Mouse (Mus musculus): Measurements from ENCODE around the gene Adamts2. TPM values are rescaled to one million over a fixed set of nuclear protein-coding genes. Genes with fewer than 3 reads are reported as not detected.

Gene Adamts2
- total and polyA plus RNA-seq, 2 experiments from 2014 or later: 8.7 to 19.4 TPM

- H3K4me3 ChIP-seq (ENCODE audit: low read depth, low read length): no peak overlapping the region
- H3K27me3 ChIP-seq (ENCODE audit: control insufficient read depth, insufficient read depth, low read length): no peaks in the 10 kb centered on the region
- no peak overlapping the region for H3K4me2 ChIP-seq (ENCODE audit: low read depth, low read length)
- no peak for ATAC-seq (ENCODE audit: insufficient read depth, low read depth)
- H3K27ac ChIP-seq (ENCODE audit: low read depth): no peak overlapping the region
- no peak for DNase-seq (ENCODE audit: low spot score)
- H3K4me1 ChIP-seq (ENCODE audit: control insufficient read depth, insufficient read depth): no peaks in the 10 kb centered on the region
- no peak overlapping the region for H3K9ac ChIP-seq (replicated peaks; ENCODE audit: low read depth, low read length)
- 55% methylated on average over 7 of the region's 7 CpGs for WGBS
- no peaks in the 10 kb centered on the region for H3K9me3 ChIP-seq (replicated peaks; ENCODE audit: control insufficient read depth, low read length)
- no peaks in the 10 kb centered on the region for H3K36me3 ChIP-seq (replicated peaks; ENCODE audit: control insufficient read depth, insufficient read depth, low read length)
- no peak for TF ChIP-seq EP300 (IDR thresholded peaks at IDR 0.05; ENCODE audit: low read depth)
- no peak for TF ChIP-seq CTCF (IDR thresholded peaks at IDR 0.05; ENCODE audit: low read depth)
Measured at GRCm38 (mm10) chr11:50703397-50703796, 101.5 kb downstream of the Adamts2 start.

- ATAC-seq (ENCODE audit: insufficient read depth, low read depth): no peak
- H3K4me3 ChIP-seq (ENCODE audit: low read depth, low read length): no peak overlapping the region
- H3K4me2 ChIP-seq (ENCODE audit: low read depth, low read length): no peak overlapping the region
- H3K9ac ChIP-seq (replicated peaks; ENCODE audit: low read depth, low read length): no peak overlapping the region
- H3K9me3 ChIP-seq (replicated peaks; ENCODE audit: control insufficient read depth, low read length): no peaks in the 10 kb centered on the region
- no peak for DNase-seq (ENCODE audit: low spot score)
- TF ChIP-seq EP300 (IDR thresholded peaks at IDR 0.05; ENCODE audit: low read depth) (no peak), CTCF (IDR thresholded peaks at IDR 0.05; ENCODE audit: low read depth) (no peak)
- H3K27ac ChIP-seq (ENCODE audit: low read depth): no peak overlapping the region
- peaks cover 6% of the 10 kb centered on the region; the same call in 1 of the 2 replicates for H3K27me3 ChIP-seq (ENCODE audit: control insufficient read depth, insufficient read depth, low read length)
- WGBS: 77% methylated on average over 2 of the region's 2 CpGs
- H3K36me3 ChIP-seq (replicated peaks; ENCODE audit: control insufficient read depth, insufficient read depth, low read length): no peaks in the 10 kb centered on the region
- no peaks in the 10 kb centered on the region for H3K4me1 ChIP-seq (ENCODE audit: control insufficient read depth, insufficient read depth)
Measured at GRCm38 (mm10) chr11:50704511-50704910, 102.6 kb downstream of the Adamts2 start.

- H3K27ac ChIP-seq (ENCODE audit: low read depth): no peak overlapping the region
- no peak overlapping the region for H3K4me3 ChIP-seq (ENCODE audit: low read depth, low read length)
- no peak for TF ChIP-seq EP300 (IDR thresholded peaks at IDR 0.05; ENCODE audit: low read depth)
- TF ChIP-seq CTCF (IDR thresholded peaks at IDR 0.05; ENCODE audit: low read depth): no peak
- H3K36me3 ChIP-seq (replicated peaks; ENCODE audit: control insufficient read depth, insufficient read depth, low read length): no peaks in the 10 kb centered on the region
- H3K9me3 ChIP-seq (replicated peaks; ENCODE audit: control insufficient read depth, low read length): no peaks in the 10 kb centered on the region
- DNase-seq (ENCODE audit: low spot score): no peak
- H3K4me1 ChIP-seq (ENCODE audit: control insufficient read depth, insufficient read depth): no peaks in the 10 kb centered on the region
- 76% methylated on average over 1 of the region's 1 CpGs for WGBS
- no peak overlapping the region for H3K4me2 ChIP-seq (ENCODE audit: low read depth, low read length)
- H3K27me3 ChIP-seq (ENCODE audit: control insufficient read depth, insufficient read depth, low read length): peaks cover 7% of the 10 kb centered on the region; the same call in 1 of the 2 replicates
- H3K9ac ChIP-seq (replicated peaks; ENCODE audit: low read depth, low read length): no peak overlapping the region
- ATAC-seq (ENCODE audit: insufficient read depth, low read depth): 0 out of 2 replicates have a peak, but pooled peaks have one; percentile 41
Measured at GRCm38 (mm10) chr11:50707259-50707658, 105.4 kb downstream of the Adamts2 start.

- no peak overlapping the region for H3K4me2 ChIP-seq (ENCODE audit: low read depth, low read length)
- no peak overlapping the region for H3K4me3 ChIP-seq (ENCODE audit: low read depth, low read length)
- no peaks in the 10 kb centered on the region for H3K36me3 ChIP-seq (replicated peaks; ENCODE audit: control insufficient read depth, insufficient read depth, low read length)
- DNase-seq (ENCODE audit: low spot score): no peak
- H3K27ac ChIP-seq (ENCODE audit: low read depth): no peak overlapping the region
- H3K27me3 ChIP-seq (ENCODE audit: control insufficient read depth, insufficient read depth, low read length): peaks cover 15% of the 10 kb centered on the region
- no peak for TF ChIP-seq EP300 (IDR thresholded peaks at IDR 0.05; ENCODE audit: low read depth)
- TF ChIP-seq CTCF (IDR thresholded peaks at IDR 0.05; ENCODE audit: low read depth): no peak
- H3K4me1 ChIP-seq (ENCODE audit: control insufficient read depth, insufficient read depth): no peaks in the 10 kb centered on the region
- H3K9ac ChIP-seq (replicated peaks; ENCODE audit: low read depth, low read length): no peak overlapping the region
- peak; percentile 42; the same call in 1 of the 2 replicates for ATAC-seq (ENCODE audit: insufficient read depth, low read depth)
- H3K9me3 ChIP-seq (replicated peaks; ENCODE audit: control insufficient read depth, low read length): no peaks in the 10 kb centered on the region
- 33% methylated on average over 21 of the region's 21 CpGs for WGBS
Measured at GRCm38 (mm10) chr11:50713610-50714202, 111.8 kb downstream of the Adamts2 start.

GRCm38 (mm10) chr11:50715091-50715490, 113.2 kb downstream of the Adamts2 start:
- no peak overlapping the region for H3K4me3 ChIP-seq (ENCODE audit: low read depth, low read length)
- no peak for ATAC-seq (ENCODE audit: insufficient read depth, low read depth)

More at GRCm38 (mm10) chr11:50715091-50715490, 113.2 kb downstream of the Adamts2 start:
- no peaks in the 10 kb centered on the region for H3K36me3 ChIP-seq (replicated peaks; ENCODE audit: control insufficient read depth, insufficient read depth, low read length)
- H3K9me3 ChIP-seq (replicated peaks; ENCODE audit: control insufficient read depth, low read length): no peaks in the 10 kb centered on the region
- no peak overlapping the region for H3K27ac ChIP-seq (ENCODE audit: low read depth)
- 34% methylated on average over 6 of the region's 6 CpGs for WGBS
- peaks cover 11% of the 10 kb centered on the region for H3K27me3 ChIP-seq (ENCODE audit: control insufficient read depth, insufficient read depth, low read length)
- TF ChIP-seq EP300 (IDR thresholded peaks at IDR 0.05; ENCODE audit: low read depth) (no peak), CTCF (IDR thresholded peaks at IDR 0.05; ENCODE audit: low read depth) (no peak)
- no peak for DNase-seq (ENCODE audit: low spot score)
- no peak overlapping the region for H3K4me2 ChIP-seq (ENCODE audit: low read depth, low read length)
- H3K4me1 ChIP-seq (ENCODE audit: control insufficient read depth, insufficient read depth): no peaks in the 10 kb centered on the region
- no peak overlapping the region for H3K9ac ChIP-seq (replicated peaks; ENCODE audit: low read depth, low read length)

Data from heart, postnatal 0 days (tissue).